Mouse (Mus musculus) heart, adult 2 months (tissue): ENCODE measurements around the gene Aplnr.

Experiments
- CTCF ChIP-seq: fragments of 200-600 bp; IDR thresholded peaks from 2 replicates; pipeline ENCODE4 v1.8.1; 2022; ENCODE audit warnings: antibody characterized with exemption, mild to moderate bottlenecking, moderate library complexity
- EP300 ChIP-seq: fragments of 200-500 bp; IDR thresholded peaks from 2 replicates; pipeline ENCODE4 v1.6.1; 2011; ENCODE audit warnings: low read depth, low read length, control low read depth; ENCODE audit not compliant: insufficient read depth
- POLR2A ChIP-seq: fragments of 200-500 bp; IDR thresholded peaks from 2 replicates; pipeline ENCODE4 v1.6.1; 2011; ENCODE audit warnings: mild to moderate bottlenecking, low read depth, low read length, control low read depth; ENCODE audit not compliant: insufficient read depth

GRCm38 (mm10) chr2:85095906-85096305 lies 40.1 kb upstream of the Aplnr start:
- TF ChIP-seq POLR2A (no peak), CTCF (no peak), EP300 (no peak)
